Comparison of ENCODE assay signal across 7 mouse cellular contexts in the genomic region with DNA sequence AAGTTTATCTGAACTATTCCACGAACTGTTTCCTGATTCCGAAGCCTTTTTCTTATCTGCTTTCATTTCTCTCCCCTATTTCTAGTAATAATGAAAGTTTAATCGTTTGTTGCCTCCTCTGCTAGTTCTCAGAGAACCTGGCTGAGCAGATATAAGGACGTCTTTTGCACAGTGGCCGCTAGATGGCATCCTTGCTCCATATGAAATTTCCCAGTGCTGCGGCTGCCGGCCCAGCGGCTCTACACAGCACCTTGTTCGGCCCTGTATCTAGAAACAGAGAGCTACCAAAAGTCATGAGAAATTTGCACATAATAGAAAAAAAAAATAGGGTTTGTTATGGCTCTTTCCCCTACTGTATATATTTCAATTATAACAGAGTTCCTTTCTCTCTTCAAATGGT. TPM values are rescaled to one million over a fixed set of nuclear protein-coding genes. Genes with fewer than 3 reads are reported as not detected.
DNase-seq lines count a peak whose midpoint lies in the region; ATAC-seq and TF ChIP-seq lines count a peak whose summit lies in the region.

No protein-coding gene starts in this region.

- H3K9ac ChIP-seq in MEL (ENCODE audit: control insufficient read depth, low read depth, low read length, poor library complexity, severe bottlenecking), result no peak overlapping the region
- no peak overlapping the region for H3K9ac ChIP-seq in forebrain, embryonic 13.5 days

- H3K4me3 ChIP-seq in MEL (ENCODE audit: control insufficient read depth in 1 of 2, insufficient read depth in 1 of 2, low read depth in 2 of 2, low read length in 2 of 2), result no peak overlapping the region
- H3K4me3 ChIP-seq in bone marrow macrophage, adult 2 months (ENCODE audit: insufficient read depth, low read length), result no peak overlapping the region
- no peak overlapping the region for H3K4me3 ChIP-seq in forebrain, embryonic 13.5 days

- TF ChIP-seq POLR2A in MEL (IDR thresholded peaks at IDR 0.05; ENCODE audit: control insufficient read depth in 1 of 2, insufficient read depth in 1 of 2, low read depth in 1 of 2, low read length in 2 of 2, poor library complexity in 1 of 2), result no peak
- no peak for TF ChIP-seq POLR2A in bone marrow macrophage, adult 2 months (IDR thresholded peaks at IDR 0.05; ENCODE audit: borderline replicate concordance, low read depth, low read length)

- H3K36me3 ChIP-seq in MEL (ENCODE audit: control insufficient read depth in 1 of 2, insufficient read depth in 2 of 2, low read length in 2 of 2), result no peaks in the 10 kb centered on the region
- no peaks in the 10 kb centered on the region for H3K36me3 ChIP-seq in forebrain, embryonic 13.5 days (ENCODE audit: poor library complexity, severe bottlenecking)

- peaks cover 2 to 8% of the 10 kb centered on the region in 2 experiments for H3K27me3 ChIP-seq in MEL (ENCODE audit: control insufficient read depth in 1 of 2, insufficient read depth in 2 of 2, low read length in 2 of 2)
- peaks cover 99% of the 10 kb centered on the region for H3K27me3 ChIP-seq in forebrain, embryonic 13.5 days

- 0 out of 2 replicates have a peak, but pooled peaks have one; percentile 50 for ATAC-seq in forebrain, embryonic 13.5 days
- ATAC-seq in hematopoietic stem cell, adult 5-6 weeks (replicated peaks in 1 of 2; ENCODE audit: insufficient read depth in 1 of 2, low FRiP score in 2 of 2, low TSS enrichment in 1 of 2, low read depth in 1 of 2, poor library complexity in 2 of 2, severe bottlenecking in 2 of 2), result peak; percentile 76 to 80; a peak in 3 of 4 replicates
- ATAC-seq in megakaryocyte, adult 5-6 weeks (ENCODE audit: poor library complexity, severe bottlenecking), result peak; percentile 81

- no peaks in the 10 kb centered on the region for H3K4me1 ChIP-seq in MEL (ENCODE audit: control insufficient read depth in 1 of 2, insufficient read depth in 2 of 2, low read length in 2 of 2)
- H3K4me1 ChIP-seq in bone marrow macrophage, adult 2 months (ENCODE audit: control insufficient read depth, insufficient read depth, low read length), result no peaks in the 10 kb centered on the region
- no peaks in the 10 kb centered on the region for H3K4me1 ChIP-seq in forebrain, embryonic 13.5 days

- H3K4me2 ChIP-seq in forebrain, embryonic 13.5 days, result no peak overlapping the region

- no peaks in the 10 kb centered on the region for H3K79me2 ChIP-seq in MEL (ENCODE audit: control insufficient read depth, insufficient read depth, low read length, poor library complexity)

- under 1% methylated on average over 9 of the region's 9 CpGs for WGBS in forebrain, embryonic 13.5 days

- peak; percentile 65 to 99 (median 95) for TF ChIP-seq CTCF in MEL (IDR thresholded peaks at IDR 0.05 in 2 of 3, conservative IDR thresholded peaks at IDR 0.05 in 1 of 3; ENCODE audit: control insufficient read depth in 1 of 3, insufficient read depth in 1 of 3, low read depth in 2 of 3, low read length in 3 of 3, poor library complexity in 1 of 3, severe bottlenecking in 1 of 3)
- peak; percentile 79 for TF ChIP-seq CTCF in bone marrow macrophage, adult 2 months (IDR thresholded peaks at IDR 0.05; ENCODE audit: low read depth, low read length)

- DNase-seq in MEL (ENCODE audit: low read depth, low spot score), result peak; percentile 84
- peak; percentile 79 for DNase-seq in layer of hippocampus, adult 9-10 months (ENCODE audit: low spot score)
- peak; percentile 49 to 77 for DNase-seq in spleen, adult 18-20 months

- TF ChIP-seq EP300 in MEL (IDR thresholded peaks at IDR 0.05; ENCODE audit: low read depth in 1 of 2, low read length in 2 of 2), result no peak

- no peak overlapping the region for H3K27ac ChIP-seq in MEL (ENCODE audit: control insufficient read depth, low read depth, low read length)
- no peak overlapping the region for H3K27ac ChIP-seq in bone marrow macrophage, adult 2 months (ENCODE audit: insufficient read depth, low read depth, low read length)
- no peak overlapping the region for H3K27ac ChIP-seq in forebrain, embryonic 13.5 days

- peak; percentile 98 for TF ChIP-seq RAD21 in MEL (IDR thresholded peaks at IDR 0.05; ENCODE audit: low read depth, low read length)

- H3K9me3 ChIP-seq in MEL (replicated peaks; ENCODE audit: insufficient read depth, low read length), result no peaks in the 10 kb centered on the region
- no peaks in the 10 kb centered on the region for H3K9me3 ChIP-seq in forebrain, embryonic 13.5 days (replicated peaks)

TF ChIP-seq in MEL, 35 proteins besides CTCF, POLR2A, EP300 and RAD21 (continues in another document):
- TF ChIP-seq ETS1 (IDR thresholded peaks at IDR 0.05; ENCODE audit: low read depth, low read length) (no peak), MEF2A (IDR thresholded peaks at IDR 0.05; ENCODE audit: extremely low read depth, insufficient replicate concordance, low read depth, low read length, poor library complexity, severe bottlenecking) (no peak), NRF1 (IDR thresholded peaks at IDR 0.05; ENCODE audit: insufficient read depth, low read depth, low read length, poor library complexity, severe bottlenecking) (no peak), ZKSCAN1 (IDR thresholded peaks at IDR 0.05; ENCODE audit: low read depth, low read length) (no peak), ZNF384 (IDR thresholded peaks at IDR 0.05; ENCODE audit: low read depth, low read length) (0 out of 2 replicates have a peak, but pooled peaks have one; percentile 27), GABPA (IDR thresholded peaks at IDR 0.05; ENCODE audit: low read depth, low read length) (no peak), SMC3 (IDR thresholded peaks at IDR 0.05; ENCODE audit: low read depth, low read length) (peak; percentile 94), POLR2AphosphoS2 (IDR thresholded peaks at IDR 0.05; ENCODE audit: low read length) (no peak), ZC3H11A (IDR thresholded peaks at IDR 0.05; ENCODE audit: low read depth, low read length) (peak; percentile 92), MAX (IDR thresholded peaks at IDR 0.05; ENCODE audit: low read length) (no peak), USF2 (IDR thresholded peaks at IDR 0.05; ENCODE audit: borderline replicate concordance in 1 of 2, insufficient read depth in 1 of 2, low read depth in 1 of 2, low read length in 2 of 2) (no peak), CHD2 (IDR thresholded peaks at IDR 0.05; ENCODE audit: low read length) (no peak), JUND (IDR thresholded peaks at IDR 0.05; ENCODE audit: low read depth, low read length) (no peak), E2F4 (IDR thresholded peaks at IDR 0.05; ENCODE audit: borderline replicate concordance, low read depth, low read length) (no peak), NELFE (IDR thresholded peaks at IDR 0.05; ENCODE audit: low read depth, low read length) (no peak), BHLHE40 (IDR thresholded peaks at IDR 0.05; ENCODE audit: borderline replicate concordance, low read depth, low read length) (no peak)

RNA-seq across cellular contexts. Expression of a gene that starts 2.9 kb away (rescaled TPM):
- total RNA-seq in MEL (2012; rRNA removed), result not detected in 2 replicates
- not detected for polyA plus RNA-seq in MEL (2012; ENCODE audit: insufficient read depth in 1 of 2, insufficient read length in 2 of 2, low read depth in 1 of 2, low replicate concordance in 2 of 2, missing spikeins in 1 of 2)
- polyA plus RNA-seq in bone marrow macrophage, adult 2 months (2012; ENCODE audit: insufficient read depth, insufficient read length, missing spikeins), result not detected in 2 replicates
- not detected in 2 replicates for polyA plus RNA-seq in forebrain, embryonic 13.5 days (2015; fragmentation: Nextera tagmentation; extraction: Ambion mirVana)
- total RNA-seq in hematopoietic stem cell, adult 5-6 weeks (2017), result not detected in 2 replicates
- total RNA-seq in megakaryocyte, adult 5-6 weeks (2015), result not detected in 2 replicates
- total RNA-seq in megakaryocyte, adult 5-6 weeks (2017), result not detected in 2 replicates

RNA-seq across cellular contexts. Expression of a gene that starts 7.5 kb away (rescaled TPM):
- not detected in 2 replicates for total RNA-seq in MEL (2012; rRNA removed)
- not detected for polyA plus RNA-seq in MEL (2012; ENCODE audit: insufficient read depth in 1 of 2, insufficient read length in 2 of 2, low read depth in 1 of 2, low replicate concordance in 2 of 2, missing spikeins in 1 of 2)
- not detected in 2 replicates for polyA plus RNA-seq in bone marrow macrophage, adult 2 months (2012; ENCODE audit: insufficient read depth, insufficient read length, missing spikeins)
- not detected in 2 replicates for polyA plus RNA-seq in forebrain, embryonic 13.5 days (2015; fragmentation: Nextera tagmentation; extraction: Ambion mirVana)
- total RNA-seq in hematopoietic stem cell, adult 5-6 weeks (2017), result 0.30 and 0.44 TPM in 2 replicates
- total RNA-seq in megakaryocyte, adult 5-6 weeks (2015), result not detected in 2 replicates
- total RNA-seq in megakaryocyte, adult 5-6 weeks (2017), result not detected in 2 replicates

RNA-seq across cellular contexts. Expression of a gene that starts 7.7 kb away (rescaled TPM):
- not detected in 2 replicates for total RNA-seq in MEL (2012; rRNA removed)
- not detected for polyA plus RNA-seq in MEL (2012; ENCODE audit: insufficient read depth in 1 of 2, insufficient read length in 2 of 2, low read depth in 1 of 2, low replicate concordance in 2 of 2, missing spikeins in 1 of 2)
- not detected in 2 replicates for polyA plus RNA-seq in bone marrow macrophage, adult 2 months (2012; ENCODE audit: insufficient read depth, insufficient read length, missing spikeins)
- polyA plus RNA-seq in forebrain, embryonic 13.5 days (2015; fragmentation: Nextera tagmentation; extraction: Ambion mirVana), result not detected in 2 replicates
- not detected in 2 replicates for total RNA-seq in hematopoietic stem cell, adult 5-6 weeks (2017)
- 0.11 TPM in 1 of 2 replicates, not detected in the other for total RNA-seq in megakaryocyte, adult 5-6 weeks (2015)
- not detected in 2 replicates for total RNA-seq in megakaryocyte, adult 5-6 weeks (2017)

RNA-seq across cellular contexts. Expression of a gene that starts 13.5 kb away (rescaled TPM):
- total RNA-seq in MEL (2012; rRNA removed), result not detected in 2 replicates
- polyA plus RNA-seq in MEL (2012; ENCODE audit: insufficient read depth in 1 of 2, insufficient read length in 2 of 2, low read depth in 1 of 2, low replicate concordance in 2 of 2, missing spikeins in 1 of 2), result not detected
- not detected in 2 replicates for polyA plus RNA-seq in bone marrow macrophage, adult 2 months (2012; ENCODE audit: insufficient read depth, insufficient read length, missing spikeins)
- polyA plus RNA-seq in forebrain, embryonic 13.5 days (2015; fragmentation: Nextera tagmentation; extraction: Ambion mirVana), result not detected in 2 replicates
- total RNA-seq in hematopoietic stem cell, adult 5-6 weeks (2017), result 0.38 and 1.2 TPM in 2 replicates
- not detected in 2 replicates for total RNA-seq in megakaryocyte, adult 5-6 weeks (2015)
- total RNA-seq in megakaryocyte, adult 5-6 weeks (2017), result not detected in 2 replicates

RNA-seq across cellular contexts. Expression of a gene that starts 24.4 kb away (rescaled TPM):
- total RNA-seq in MEL (2012; rRNA removed), result not detected in 2 replicates
- polyA plus RNA-seq in MEL (2012; ENCODE audit: insufficient read depth in 1 of 2, insufficient read length in 2 of 2, low read depth in 1 of 2, low replicate concordance in 2 of 2, missing spikeins in 1 of 2), result not detected
- polyA plus RNA-seq in bone marrow macrophage, adult 2 months (2012; ENCODE audit: insufficient read depth, insufficient read length, missing spikeins), result not detected in 2 replicates
- 0.09 TPM in 1 of 2 replicates, not detected in the other for polyA plus RNA-seq in forebrain, embryonic 13.5 days (2015; fragmentation: Nextera tagmentation; extraction: Ambion mirVana)
- 0.25 and 1.3 TPM in 2 replicates for total RNA-seq in hematopoietic stem cell, adult 5-6 weeks (2017)
- not detected in 2 replicates for total RNA-seq in megakaryocyte, adult 5-6 weeks (2015)
- total RNA-seq in megakaryocyte, adult 5-6 weeks (2017), result not detected in 2 replicates
